Mouse (Mus musculus) layer of hippocampus, adult 8-10 months (tissue): ENCODE data around the gene Irf9. TPM values are rescaled to one million over a fixed set of nuclear protein-coding genes. Genes with fewer than 3 reads are reported as not detected.

ENCODE experiments used
- DNase-seq, 2 experiments: peaks; one replicate each; pipeline ENCODE4 v3.0.0; 2022; ENCODE audit warnings: low spot score in 2 of 2
- total RNA-seq, 4 experiments: library from RNA; stranded (reverse); gene quantifications; 2 replicates each; pipeline ENCODE4 v1.2.4; 2022

Irf9 gene
- total RNA-seq, 4 experiments from 2014 or later: 15.4 to 19.1 (median 17.9) TPM

DNA sequence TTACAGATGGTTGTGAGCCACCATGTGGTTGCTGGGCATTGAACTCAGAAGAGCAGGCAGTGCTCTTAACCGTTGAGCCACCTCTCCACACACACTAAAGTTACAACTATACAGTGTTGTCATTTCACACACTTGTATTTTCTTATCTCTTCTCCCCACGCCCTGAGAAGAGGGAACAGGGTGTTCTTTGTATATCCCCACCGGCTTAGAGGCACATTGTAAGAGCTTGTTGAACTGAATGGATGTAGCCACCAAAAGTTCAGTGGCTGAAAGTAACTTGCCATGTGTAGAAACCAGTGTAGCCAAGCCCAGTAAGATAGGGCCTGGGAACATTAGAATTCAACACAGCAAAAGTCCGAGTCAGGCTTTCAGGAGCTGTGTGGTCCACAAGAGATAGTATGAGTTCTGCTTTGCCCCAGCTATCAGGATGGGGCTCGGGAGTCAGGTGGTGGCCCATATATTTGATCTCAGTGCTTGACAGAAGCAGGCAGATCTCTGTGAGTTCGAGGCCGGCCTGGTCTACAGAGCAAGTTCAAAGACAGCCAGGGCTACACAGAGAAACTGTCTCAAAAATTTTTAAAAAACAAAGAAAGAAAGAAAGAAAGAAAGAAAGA is 11.3 kb downstream of the Irf9 start:
- no peak for DNase-seq

DNA sequence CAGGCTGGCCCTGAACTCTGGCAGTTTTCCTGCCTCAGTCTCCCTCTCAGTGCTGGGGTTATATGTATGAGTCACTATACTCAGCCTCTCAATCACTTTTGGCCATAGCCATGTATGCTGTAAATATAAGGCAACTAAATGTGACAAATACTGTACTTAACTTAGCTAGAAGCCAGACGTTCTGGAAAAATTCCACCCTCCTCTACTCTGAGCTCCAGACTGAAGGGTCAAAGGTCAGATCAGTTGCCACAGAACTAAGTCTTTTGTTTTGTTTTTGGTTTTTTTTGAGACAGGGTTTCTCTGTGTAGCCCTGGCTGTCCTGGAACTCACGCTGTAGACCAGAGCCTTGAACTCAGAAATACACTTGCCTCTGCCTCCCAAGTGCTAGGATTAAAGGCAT is 12.5 kb downstream of the Irf9 start:
- DNase-seq: no peak

DNA sequence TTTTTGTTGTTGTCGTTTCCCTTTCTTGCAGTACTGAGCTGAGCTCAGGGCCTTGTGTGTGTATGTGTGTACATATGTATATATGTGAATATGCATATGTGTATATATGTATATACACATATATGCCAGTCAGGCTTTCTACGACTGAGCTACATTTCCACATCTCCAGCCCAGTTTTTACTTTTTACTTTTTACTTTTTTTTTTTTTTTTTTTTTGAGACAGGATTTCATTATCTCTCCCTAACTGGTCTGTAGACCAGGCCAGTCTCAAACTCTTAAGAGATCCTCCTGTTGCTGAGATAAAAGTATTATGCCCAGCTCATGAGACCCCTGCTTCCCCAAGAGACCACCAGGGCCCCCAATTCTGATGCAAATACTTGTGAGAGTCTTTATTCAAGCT is 13.5 kb downstream of the Irf9 start:
- DNase-seq: no peak

DNA sequence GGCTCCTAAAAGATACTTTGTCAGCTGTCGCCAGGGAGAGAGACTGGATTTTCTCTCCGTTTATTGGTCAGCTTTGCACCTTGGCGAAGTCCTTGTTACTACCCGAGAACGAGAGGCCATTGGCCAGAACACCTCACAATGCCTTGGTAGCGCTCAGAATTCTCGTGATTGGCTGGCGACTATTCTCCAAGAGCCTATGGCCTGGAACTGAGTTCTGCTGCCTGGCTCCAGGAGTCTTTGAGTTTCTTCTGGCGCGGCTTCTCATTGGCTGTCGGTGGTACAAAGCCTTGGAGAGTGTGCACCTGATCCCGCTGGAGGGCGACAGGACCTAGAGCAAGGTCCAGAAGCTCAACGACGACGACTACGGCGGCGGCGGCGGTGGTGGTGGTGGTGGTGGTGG is 14.5 kb downstream of the Irf9 start, which contains the start of gene Rec8:
Gene Rec8 (plus strand): TSS at position 216 of the 400 bp plus-strand sequence.
- no peak for DNase-seq

DNA sequence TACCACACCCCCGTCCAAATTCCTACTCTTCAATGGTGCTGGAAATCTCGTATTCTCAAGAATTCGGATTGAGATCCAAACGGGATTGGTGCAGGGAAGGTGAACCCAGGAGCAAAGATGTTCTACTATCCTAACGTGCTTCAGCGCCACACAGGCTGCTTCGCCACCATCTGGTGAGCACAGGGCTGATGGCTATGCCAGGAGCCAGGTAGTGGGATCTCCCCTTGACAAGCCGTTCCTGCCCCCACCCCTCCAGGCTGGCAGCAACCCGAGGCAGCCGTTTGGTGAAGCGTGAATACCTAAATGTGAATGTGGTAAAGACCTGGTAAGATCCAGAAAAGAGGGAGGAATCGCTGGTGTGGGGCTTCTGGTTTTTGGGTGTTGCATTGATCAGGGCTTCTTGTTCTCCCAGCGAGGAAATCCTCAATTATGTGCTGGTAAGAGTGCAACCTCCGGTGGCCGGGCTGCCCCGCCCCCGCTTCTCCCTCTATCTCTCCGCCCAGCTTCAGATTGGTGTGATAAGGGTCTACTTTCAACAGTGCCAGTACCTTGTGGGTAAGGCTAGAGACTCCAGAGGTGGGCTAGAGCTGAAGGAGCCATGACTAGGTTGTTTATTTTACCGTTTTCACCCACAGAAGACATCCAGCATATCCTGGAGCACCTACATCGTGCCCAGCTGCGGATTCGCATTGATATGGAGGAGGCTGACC is 15.3 kb downstream of the Irf9 start:
- no peak for DNase-seq

DNA sequence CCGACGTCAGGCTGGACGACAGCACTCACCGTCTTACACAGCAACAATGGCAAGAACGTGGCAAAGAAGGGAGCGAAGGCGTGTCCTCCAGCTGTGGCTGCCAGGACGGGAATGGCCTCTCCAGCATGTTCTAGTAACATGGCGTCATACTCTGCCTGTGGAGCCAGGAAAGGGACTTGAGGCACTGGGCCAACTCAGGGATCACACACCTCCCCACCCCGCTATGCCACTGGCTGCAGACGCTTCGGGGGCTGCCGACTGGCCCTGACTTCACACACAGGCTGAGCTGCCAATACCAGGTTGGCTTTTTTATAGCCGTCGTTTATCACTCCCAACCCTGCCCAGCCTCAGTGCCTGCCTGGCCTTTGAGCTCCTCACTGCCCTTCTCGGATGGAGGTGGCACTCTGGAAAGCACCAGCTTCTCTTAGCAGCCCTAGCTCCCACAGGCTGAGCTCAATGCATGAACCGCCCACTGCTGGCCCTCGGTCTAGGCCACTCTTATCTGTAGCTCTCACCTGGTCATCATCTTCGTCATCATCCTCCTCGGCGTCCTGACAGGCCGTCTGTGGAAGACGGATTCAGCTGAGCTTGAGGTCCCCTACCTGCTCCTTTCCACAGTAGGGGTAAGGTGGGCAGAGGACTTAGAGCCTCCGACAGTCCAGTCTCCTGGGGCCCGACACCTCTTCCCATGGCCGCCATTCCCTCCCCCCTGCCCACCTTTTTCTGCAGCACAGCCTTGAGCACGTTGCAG is 24.9 kb downstream of the Irf9 start:
- no peak for DNase-seq

DNA sequence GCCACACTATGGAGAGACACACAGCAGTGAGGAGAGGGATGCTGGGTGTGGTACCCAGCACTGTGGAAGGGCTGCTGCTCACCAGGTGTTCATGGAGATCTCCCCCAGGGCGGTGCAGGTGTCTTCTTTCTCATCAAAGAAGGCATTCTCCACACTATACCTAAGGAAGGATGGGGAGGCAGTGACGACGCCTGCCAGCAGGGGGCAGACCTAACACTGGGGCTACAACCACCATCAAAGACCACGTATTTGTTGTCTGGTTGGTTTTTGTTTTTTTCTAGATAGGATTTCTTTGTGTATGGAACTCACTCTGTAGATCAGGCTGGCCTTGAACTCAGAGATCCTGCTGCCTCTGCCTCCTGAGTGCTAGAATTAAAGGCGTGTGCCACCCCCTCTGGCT is 25.9 kb downstream of the Irf9 start:
- no peak for DNase-seq

DNA sequence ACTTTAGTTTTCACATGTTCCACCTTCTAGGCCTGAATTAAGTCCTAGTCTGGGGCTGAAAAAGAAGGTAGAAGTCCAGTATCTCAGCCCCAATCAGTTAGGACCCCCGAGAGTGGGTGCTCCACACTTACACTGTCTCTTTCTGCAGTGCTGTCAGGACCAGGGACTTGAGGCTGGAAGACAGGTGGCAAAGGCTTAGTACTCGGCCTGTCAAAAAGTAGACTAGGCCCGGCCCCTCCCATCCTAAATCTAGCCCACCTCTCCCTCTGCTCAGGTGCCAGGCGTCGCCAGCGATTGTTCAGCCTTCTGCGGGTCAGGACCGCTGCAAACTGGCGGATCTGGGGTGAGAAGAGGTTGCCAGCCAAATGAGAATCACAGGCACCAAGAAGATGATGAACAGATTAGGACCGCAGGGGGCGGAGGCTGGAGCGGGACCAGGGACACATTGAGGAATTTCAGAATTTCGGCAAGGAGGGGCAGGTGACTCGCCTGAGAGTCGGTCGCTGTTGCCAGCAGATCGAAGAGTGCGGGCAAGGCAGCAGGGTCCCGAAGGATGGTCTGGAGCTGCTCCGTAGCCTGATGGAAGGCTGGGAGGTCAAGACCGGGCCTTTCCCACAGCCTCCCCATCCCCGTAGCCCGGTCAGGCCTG is 31.6 kb downstream of the Irf9 start:
- peak in 1 of 2 experiments; percentile 28 for DNase-seq

DNA sequence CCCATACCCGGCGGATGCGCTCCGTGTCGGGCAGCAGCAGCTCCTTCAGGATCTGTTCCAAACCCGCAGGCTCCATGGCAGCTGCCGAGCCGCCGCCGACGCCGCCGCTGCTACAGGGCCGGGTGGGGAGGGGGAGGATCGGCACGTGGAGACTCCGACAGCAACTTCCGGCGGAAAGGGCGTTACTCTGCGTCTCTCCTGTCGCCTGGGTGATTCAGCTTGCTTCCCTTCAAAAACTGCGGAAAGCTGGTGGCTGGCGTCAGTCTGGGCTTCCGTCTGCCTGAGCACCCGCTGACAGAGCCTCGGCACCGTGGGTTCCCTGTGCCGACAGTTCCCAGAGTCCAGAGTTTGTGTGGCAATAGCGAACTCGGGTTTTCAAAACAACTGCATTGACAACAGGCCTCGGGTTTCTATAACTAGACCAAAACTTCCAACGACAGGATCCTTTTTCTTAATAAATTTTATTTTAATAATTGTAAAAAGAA is 32.2 kb downstream of the Irf9 start, which contains the start of gene Ipo4:
Gene Ipo4 (minus strand): TSS at position 435 of the 485 bp plus-strand sequence.
- DNase-seq: peak; percentile 87 to 88

DNA sequence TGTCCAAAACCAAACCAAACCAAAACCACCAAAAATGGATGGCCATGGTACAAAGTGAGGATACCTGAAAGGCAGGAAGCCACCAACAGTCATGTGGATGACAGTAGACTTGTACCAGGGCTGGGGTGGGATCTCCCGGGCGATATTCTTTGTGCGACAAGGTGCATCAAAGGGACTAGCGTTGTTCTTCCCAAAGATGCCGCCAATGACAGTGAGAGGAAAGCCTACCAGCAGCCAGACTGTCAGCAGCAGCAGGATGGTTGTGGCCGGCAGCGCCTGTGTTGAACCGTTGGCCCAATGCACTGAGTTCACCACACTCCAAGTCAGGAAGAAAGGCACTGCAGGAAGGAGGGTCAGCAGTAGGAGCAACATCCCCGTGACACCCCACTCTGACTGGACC is 34.4 kb downstream of the Irf9 start, which contains the start of gene Gm49378:
Gene Gm49378 (minus strand): TSS at position 101 of the 400 bp plus-strand sequence.
- DNase-seq: no peak

DNA sequence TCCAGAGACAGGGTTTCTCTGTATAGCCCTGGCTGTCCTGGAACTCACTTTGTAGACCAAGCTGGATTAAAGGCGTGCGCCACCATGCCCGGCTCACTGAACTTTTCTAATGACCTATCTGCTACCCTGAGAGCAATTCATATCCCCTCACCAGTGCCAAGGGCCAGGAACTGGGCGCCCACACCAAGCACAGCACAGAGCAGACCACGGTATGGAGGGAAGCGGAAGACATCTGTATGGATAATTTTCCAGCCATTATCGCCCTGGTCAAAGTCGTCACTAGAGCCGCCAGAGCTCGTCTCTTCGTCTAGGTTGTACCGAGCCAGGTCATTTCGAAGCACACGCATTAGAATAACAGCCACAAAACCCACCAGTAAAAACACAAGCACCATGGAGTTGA is 37.4 kb downstream of the Irf9 start:
- DNase-seq: no peak

DNA sequence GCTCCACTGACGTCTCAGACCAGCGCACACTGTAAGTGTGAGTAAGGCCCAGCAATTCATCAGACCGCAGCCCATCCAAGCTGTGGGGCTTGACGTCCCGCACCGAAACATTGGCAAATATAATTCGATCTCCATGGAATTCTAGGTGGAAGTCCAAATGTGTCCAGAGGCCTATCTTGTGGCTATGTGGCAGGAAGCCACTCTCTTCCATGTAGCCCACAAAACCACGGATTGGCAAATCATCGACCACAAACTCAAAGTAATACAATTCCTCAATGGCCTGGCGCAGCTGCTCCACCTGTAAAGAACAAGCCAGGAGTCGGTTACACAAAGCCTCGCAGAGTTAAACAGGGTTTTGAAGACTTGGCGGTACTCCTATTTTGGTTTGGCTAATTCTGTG is 37.9 kb downstream of the Irf9 start:
- DNase-seq: no peak

DNA sequence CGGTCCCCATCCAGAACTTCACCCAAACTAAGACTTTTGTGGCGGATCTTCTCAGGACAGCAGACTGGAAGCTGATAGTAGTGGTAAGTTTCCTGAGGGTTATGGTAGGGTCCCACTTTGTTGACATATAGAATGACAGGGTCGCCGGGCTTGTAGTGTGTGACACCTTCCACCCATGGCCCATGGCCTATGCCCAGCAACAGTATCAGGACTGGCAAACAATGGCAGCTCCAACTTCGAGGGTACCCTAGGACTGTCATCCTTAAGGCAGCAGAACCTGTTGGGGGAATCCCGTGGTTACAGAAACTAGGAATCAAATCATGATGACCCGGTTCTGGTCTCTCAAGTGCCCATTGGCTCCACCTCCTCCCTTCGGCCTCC is 39.3 kb downstream of the Irf9 start:
- DNase-seq: no peak

DNA sequence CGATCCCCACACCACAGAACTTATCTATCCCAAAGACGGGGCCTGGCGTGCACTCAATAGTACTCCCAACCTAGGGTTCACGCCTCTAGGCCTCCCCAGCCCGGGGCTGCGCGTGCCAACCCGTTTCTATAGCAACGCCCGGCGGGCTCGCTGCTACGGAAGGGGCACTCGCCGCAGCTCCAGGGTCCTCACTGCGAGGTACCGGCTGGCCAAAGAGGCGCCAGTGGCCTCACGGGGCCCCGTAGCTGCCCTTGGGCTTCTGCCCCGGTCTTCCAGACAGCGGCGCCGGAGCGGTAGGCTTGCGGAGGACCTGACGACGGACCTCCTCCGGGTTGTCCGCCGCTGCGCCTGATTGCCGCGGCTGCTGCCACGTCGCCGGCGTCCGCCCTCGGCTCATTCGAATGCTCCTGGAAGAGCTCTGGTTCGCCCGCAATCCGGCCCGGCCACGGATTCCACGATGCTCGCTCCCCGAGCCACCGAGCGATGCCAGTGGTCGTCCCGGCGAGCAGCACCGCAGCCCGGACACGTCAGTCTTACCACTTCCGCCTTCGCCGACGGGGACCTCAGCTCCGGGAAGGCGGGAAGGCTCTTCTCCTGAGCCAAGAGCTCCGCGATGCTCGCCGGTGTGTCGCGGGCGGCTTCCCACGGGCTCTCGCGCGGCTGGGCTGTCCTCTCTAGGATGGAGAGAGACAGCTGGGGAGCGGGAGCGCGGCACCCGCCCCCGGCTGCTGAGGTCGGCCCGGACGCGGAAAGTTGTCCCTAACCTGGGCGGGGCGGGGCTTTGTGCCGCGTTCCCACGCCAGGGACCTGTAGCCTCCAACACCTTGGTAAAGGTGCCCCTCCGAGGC is 39.9 kb downstream of the Irf9 start, which contains the start of gene Tm9sf1:
Gene Tm9sf1 (minus strand): TSS at position 747 of the 848 bp plus-strand sequence.
- DNase-seq: peak; percentile 81 to 87

DNA sequence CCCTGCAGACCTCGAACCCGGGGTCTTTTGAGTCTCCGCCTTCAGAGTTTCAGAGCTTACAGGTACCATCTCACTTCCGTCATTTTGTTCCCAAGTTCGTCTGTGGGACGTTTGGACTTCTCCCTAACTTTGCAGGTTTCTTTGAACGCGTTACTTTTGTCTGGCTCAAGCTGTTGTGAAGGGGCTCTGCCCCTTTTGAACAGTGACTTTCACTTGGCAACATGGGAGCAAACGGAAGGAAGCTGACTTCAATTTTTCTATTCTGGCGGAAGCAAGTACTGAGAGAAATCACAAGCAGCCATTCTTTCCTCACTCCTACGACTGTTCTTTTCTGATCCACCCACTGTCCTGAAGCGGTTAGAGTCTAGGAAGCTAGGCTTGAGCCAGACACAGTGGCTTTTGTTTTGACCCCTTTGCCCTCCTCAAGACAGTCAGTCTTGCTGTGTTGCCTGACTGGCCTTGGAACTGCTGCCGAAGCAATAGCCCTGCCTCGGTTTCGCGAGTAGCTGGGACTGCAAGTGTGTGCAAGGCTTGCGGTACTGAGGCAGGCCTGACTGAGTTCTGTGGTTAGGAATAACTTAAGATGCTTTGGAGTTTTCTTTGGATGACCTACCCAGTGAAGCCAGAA is 41.0 kb downstream of the Irf9 start:
- no peak for DNase-seq

DNA sequence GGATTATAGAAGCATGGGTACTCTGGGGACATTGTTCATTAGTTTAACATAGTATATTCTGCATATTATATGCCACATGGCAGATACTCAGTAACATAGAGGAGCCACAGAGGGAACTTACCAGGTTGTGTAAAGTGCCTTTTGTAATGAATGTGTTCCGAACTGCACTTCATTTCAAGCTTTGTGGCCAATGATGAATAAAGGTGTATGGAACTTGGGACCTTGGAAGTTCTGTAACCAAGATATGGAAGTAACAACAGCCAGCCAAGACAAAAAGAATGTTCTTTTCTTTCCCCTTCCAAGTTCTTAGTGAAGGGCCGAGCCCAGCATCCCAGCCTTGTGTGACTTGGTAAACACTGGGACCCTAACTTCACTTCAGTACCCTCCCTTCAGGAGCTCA is 46.5 kb downstream of the Irf9 start, which contains the start of gene Tssk4:
Gene Tssk4 (plus strand): TSS at position 301 of the 400 bp plus-strand sequence.
- no peak for DNase-seq

DNA sequence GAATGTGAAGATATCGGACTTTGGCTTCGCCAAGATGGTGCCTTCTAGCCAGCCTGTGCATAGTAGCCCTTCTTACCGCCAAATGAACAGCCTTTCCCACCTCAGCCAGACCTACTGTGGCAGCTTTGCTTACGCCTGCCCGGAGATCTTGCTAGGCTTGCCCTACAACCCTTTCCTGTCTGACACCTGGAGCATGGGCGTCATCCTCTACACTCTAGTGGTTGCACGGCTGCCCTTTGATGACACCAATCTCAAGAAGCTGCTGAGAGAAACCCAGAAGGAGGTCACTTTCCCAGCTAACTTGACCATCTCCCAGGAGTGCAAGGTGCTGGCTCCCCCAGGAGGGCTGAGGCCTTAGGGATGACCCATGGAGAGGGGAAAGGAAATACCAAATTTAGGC is 48.2 kb downstream of the Irf9 start:
- no peak for DNase-seq

DNA sequence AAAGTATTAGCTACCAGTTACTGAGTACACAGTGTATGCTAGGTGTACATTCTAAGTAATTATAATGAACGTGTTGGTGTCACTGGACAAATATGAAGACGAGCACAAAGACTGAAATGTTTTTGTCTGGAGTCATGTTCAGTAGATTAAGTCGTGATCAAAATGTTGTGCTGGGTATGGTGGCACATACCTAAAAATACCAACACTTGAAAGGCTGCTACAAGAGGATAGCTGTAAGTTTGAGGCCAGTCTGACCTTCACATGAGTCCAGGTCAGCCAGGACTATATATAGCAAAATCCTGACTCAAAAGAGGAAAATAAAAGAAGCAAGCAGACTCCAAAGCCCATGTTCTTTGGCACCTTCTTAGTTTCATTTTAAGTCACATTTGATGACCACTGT is 53.6 kb downstream of the Irf9 start:
- no peak for DNase-seq

DNA sequence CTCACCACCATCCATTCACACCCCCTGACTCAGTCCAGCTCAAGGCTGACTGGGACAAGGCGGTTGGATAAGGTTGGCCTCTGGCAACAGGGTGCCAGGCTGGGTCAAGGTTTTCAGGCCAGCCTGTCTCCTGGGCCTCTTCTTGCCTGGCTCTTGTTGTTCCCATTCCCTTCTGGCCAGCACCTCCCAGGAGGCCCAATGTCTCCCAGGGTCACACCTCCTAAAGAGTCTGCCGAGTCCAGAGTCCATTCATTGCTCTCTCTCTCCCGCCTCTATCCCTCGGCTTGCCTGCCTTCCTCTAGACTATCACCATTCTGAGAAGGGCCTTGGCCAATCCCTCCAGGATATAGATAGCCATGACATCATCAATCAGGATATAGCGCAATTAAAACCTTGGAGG is 54.6 kb downstream of the Irf9 start:
- DNase-seq: no peak
